Comparison of ENCODE assay signal across 34 mouse cellular contexts in the genomic region with DNA sequence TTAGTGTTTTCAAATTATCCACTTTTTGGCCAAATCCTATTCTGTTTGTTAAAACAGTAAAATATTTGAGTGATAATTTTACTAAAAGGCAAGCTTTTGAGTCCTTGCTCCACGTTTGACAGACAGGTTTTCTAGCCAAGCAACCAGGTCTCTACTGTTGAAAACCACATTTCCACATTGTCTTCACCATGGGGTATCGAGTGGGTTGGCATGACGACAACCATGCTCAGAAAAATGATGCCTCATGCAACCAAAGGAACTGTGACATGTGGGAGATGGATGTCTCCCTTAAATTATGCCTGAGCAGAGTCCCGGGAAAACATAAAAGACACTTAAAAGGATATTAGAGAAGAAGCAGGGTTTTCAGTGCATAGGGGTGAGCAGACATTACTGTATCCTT. TPM values are rescaled to one million over a fixed set of nuclear protein-coding genes. Genes with fewer than 3 reads are reported as not detected.
"Had no signal": no experiment of that assay in that cellular context is flagged by ENCODE, and none has a peak within 500 bp of the region (broad histone marks: within the 10 kb centered on the region; RNA-seq: fewer than 3 reads in every experiment).

No protein-coding gene starts in this region.

- H3K9ac ChIP-seq: limb, embryonic 12.5 days; limb, embryonic 13.5 days; limb, embryonic 15.5 days; liver, embryonic 12.5 days; liver, embryonic 13.5 days; liver, embryonic 14.5 days; liver, embryonic 15.5 days; liver, postnatal 0 days; lung, embryonic 14.5 days; lung, embryonic 15.5 days; midbrain, embryonic 12.5 days; midbrain, embryonic 13.5 days; midbrain, embryonic 15.5 days; neural tube, embryonic 12.5 days; neural tube, embryonic 13.5 days had no signal

- DNase-seq: liver; liver, embryonic 13.5 days; liver, postnatal 0 days; lung, adult 18-20 months; lung, adult 2 months; lung, embryonic 14.5 days; lung, postnatal 10 days; lung, postnatal 14 days; lung, postnatal 36 days; lung, postnatal 4 days; midbrain, embryonic 14.5 days had no signal

- H3K27ac ChIP-seq: limb, embryonic 10.5 days; limb, embryonic 12.5 days; limb, embryonic 13.5 days; limb, embryonic 15.5 days; liver, embryonic 12.5 days; liver, embryonic 13.5 days; liver, embryonic 14.5 days; liver, embryonic 15.5 days; lung, embryonic 15.5 days; macrophage; midbrain, embryonic 10.5 days; midbrain, embryonic 12.5 days; midbrain, embryonic 13.5 days; midbrain, embryonic 15.5 days; neural tube, embryonic 12.5 days; neural tube, embryonic 13.5 days had no signal

- H3K9me3 ChIP-seq: limb, embryonic 10.5 days; limb, embryonic 12.5 days; limb, embryonic 13.5 days; limb, embryonic 15.5 days; liver, embryonic 12.5 days; liver, embryonic 13.5 days; liver, embryonic 15.5 days; lung, embryonic 15.5 days; midbrain, embryonic 10.5 days; midbrain, embryonic 12.5 days; midbrain, embryonic 13.5 days; midbrain, embryonic 15.5 days; neural tube, embryonic 12.5 days; neural tube, embryonic 13.5 days had no signal

- H3K27me3 ChIP-seq: limb, embryonic 12.5 days; limb, embryonic 13.5 days; limb, embryonic 15.5 days; liver, embryonic 12.5 days; liver, embryonic 13.5 days; liver, embryonic 15.5 days; lung, embryonic 15.5 days; megakaryocyte, embryonic 14.5 days; midbrain, embryonic 12.5 days; midbrain, embryonic 13.5 days; midbrain, embryonic 15.5 days; neural tube, embryonic 12.5 days; neural tube, embryonic 13.5 days had no signal

- ATAC-seq: liver, embryonic 12.5 days; liver, postnatal 0 days; lung, postnatal 0 days; midbrain, embryonic 13.5 days; midbrain, embryonic 15.5 days; midbrain, embryonic 16.5 days had no signal

- H3K4me1 ChIP-seq: limb, embryonic 10.5 days; limb, embryonic 12.5 days; limb, embryonic 13.5 days; limb, embryonic 15.5 days; liver, embryonic 12.5 days; liver, embryonic 13.5 days; liver, embryonic 15.5 days; lung, embryonic 15.5 days; megakaryocyte, embryonic 14.5 days; neural tube, embryonic 12.5 days had no signal

- H3K4me2 ChIP-seq: limb, embryonic 12.5 days; limb, embryonic 13.5 days; limb, embryonic 15.5 days; liver, embryonic 12.5 days; liver, embryonic 13.5 days; liver, embryonic 15.5 days; lung, embryonic 14.5 days; lung, embryonic 15.5 days; midbrain, embryonic 11.5 days; midbrain, embryonic 12.5 days; midbrain, embryonic 13.5 days; midbrain, embryonic 15.5 days; neural tube, embryonic 12.5 days; neural tube, embryonic 13.5 days had no signal

- H3K36me3 ChIP-seq: limb, embryonic 10.5 days; limb, embryonic 12.5 days; limb, embryonic 13.5 days; limb, embryonic 15.5 days; liver, embryonic 12.5 days; liver, embryonic 13.5 days; liver, embryonic 15.5 days; lung, embryonic 15.5 days; midbrain, embryonic 10.5 days; midbrain, embryonic 12.5 days; midbrain, embryonic 13.5 days; midbrain, embryonic 15.5 days; neural tube, embryonic 12.5 days; neural tube, embryonic 13.5 days had no signal

- H3K4me3 ChIP-seq: limb, embryonic 10.5 days; limb, embryonic 12.5 days; limb, embryonic 13.5 days; limb, embryonic 15.5 days; liver, embryonic 12.5 days; liver, embryonic 13.5 days; liver, embryonic 15.5 days; lung, embryonic 15.5 days; megakaryocyte, embryonic 14.5 days; midbrain, embryonic 10.5 days; midbrain, embryonic 12.5 days; midbrain, embryonic 13.5 days; midbrain, embryonic 15.5 days; myocyte; neural tube, embryonic 12.5 days; neural tube, embryonic 13.5 days had no signal

RNA-seq across cellular contexts. Expression of a gene that starts 41.9 kb away (rescaled TPM):
- total RNA-seq: megakaryocyte-erythroid progenitor cell, adult 5-6 weeks; monocyte, adult 5-6 weeks had no signal
- polyA plus RNA-seq: macrophage had no signal

RNA-seq across cellular contexts. Expression of a gene that starts 50.2 kb away (rescaled TPM):
- total RNA-seq: megakaryocyte progenitor cell, adult 5-6 weeks; megakaryocyte-erythroid progenitor cell, adult 5-6 weeks; monocyte, adult 5-6 weeks had no signal
- polyA plus RNA-seq: macrophage had no signal
